Mouse (Mus musculus): Measurements from ENCODE around the gene Tex14.
A peak's percentile ranks its signal among the peaks of the same experiment; 100 is the strongest.
"Not testable (repeated sequence)": the region's sequence is repeated elsewhere in the genome, so short reads cannot be mapped to it uniquely, and the experiment has no call there.

The Tex14 gene

DNA sequence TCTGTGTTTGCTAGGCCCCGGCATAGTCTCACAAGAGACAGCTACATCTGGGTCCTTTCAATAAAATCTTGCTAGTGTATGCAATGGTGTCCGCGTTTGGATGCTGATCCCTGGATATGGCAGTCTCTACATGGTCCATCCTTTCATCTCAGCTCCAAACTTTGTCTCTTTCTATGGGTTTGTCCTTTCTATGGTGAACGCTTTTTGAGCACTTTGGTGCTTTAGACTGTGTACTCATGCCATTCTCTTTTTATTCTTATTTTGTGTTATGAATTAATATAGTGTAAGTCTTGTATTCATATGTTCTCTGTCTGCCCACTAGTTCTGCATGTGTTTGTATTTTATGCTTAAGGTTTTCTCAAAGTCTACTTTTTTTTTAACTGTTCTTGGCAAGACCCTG lies 67.2 kb downstream of the Tex14 start:
- DNase-seq (ENCODE audit: low spot score), result not testable (repeated sequence)

DNA sequence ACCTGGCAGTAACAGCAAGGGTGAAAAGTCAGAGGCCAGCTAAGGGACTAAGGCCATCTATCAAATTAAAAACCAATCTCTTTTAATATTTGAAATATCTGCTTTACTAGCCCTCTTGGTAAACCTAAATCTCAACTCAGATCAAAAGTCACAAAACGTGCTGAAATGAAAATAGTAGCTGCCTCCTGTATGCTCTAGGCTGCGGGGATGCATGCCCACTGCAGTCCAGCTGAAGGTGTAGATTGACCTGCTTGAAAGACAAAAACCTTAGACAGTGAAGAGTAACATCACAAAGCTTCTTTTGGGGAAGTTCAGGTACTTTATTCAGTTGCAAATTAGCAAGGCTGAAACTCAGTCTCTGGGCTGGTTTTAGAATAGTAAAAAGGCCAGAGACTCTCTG lies 74.3 kb downstream of the Tex14 start:
- not testable (repeated sequence) for DNase-seq (ENCODE audit: low spot score)

DNA sequence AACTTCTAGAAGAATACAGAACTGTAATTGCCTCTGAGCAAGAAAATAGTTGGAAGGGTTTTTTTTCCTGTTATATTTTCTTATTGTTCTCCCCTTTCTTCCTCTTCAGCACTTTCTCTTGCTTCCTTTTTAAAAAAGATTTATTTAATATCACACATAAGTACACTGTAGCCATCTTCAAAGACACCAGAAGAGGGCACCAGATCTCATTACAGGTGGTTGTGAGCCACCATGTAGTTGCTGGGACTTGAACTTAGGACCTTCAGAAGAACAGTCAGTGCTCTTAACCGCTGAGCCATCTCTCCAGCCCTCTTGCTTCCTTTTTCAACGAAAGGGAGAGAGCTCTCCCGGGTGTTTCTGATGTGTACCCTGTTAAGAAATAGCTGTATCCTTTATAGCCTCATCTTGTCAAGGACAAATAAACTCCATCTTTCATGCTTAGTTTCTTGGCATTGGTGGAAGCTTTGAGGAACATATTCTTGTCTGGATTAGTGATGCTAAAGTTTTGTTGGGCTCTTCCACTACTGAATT lies 79.0 kb downstream of the Tex14 start:
- no peak for DNase-seq (ENCODE audit: low spot score)

DNA sequence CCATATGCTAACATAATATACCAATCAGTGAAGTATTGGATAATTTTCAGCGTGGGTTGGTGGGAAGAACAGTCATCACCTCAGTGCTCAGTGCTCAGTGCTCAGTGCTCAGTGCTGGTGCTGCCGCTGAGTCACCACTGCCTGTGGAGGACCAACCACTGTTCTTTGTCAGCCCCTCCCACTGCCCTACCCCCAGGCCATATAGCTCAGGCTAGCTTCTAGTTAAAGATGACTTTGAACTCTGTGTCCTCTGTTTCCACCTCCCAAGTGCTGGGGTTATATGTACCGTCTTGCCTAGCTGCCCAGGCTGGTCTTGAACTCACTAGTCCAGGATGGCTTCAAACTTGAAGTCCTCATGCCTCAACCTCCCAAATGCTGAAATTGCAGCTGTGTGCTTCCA lies 84.1 kb downstream of the Tex14 start:
- DNase-seq (ENCODE audit: low spot score), result no peak

DNA sequence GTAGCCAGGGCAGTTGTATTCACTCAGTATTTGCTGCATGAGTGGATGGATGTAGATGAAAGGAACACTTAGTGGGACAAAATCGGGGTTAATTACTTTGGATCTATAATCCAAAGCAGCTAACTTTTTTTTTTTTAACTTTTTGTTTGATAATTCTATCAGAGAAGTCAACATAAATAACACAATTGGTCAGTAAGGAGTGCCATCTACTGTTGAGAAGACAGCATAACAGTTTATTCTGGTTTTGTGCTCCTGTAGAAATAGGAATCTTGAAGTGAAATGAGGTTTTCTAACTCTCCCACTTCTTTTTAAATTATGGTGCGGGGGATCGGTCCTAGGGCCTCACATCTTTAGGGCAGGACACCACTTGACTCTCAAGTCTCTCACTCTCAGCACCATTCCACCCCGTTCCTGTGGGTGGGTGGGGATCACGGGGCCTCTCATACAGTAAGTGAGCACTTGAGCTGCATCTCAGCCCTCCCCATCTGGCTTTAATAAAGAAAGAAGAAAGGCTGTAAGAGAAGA lies 99.9 kb downstream of the Tex14 start:
- DNase-seq (ENCODE audit: low spot score), result peak; percentile 50

DNA sequence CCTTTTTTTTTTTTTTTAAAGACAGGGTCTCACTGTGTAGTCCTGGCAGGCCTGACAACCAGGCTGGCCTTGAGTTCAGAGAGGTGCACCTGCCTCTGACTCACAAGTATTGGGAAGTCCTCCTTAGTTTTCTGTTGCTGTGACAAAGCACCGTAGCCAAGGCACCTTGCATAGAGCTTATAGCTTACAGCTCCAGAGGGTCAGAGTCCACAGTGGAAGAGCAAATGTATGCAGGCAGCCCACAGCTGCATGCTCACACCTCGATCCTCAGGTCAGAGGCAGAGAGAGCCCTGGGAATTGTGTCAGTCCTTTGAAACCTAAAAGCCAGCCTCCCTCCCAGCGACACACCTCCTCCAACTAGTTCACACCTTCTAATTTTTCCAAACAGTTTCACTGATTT lies 101.6 kb downstream of the Tex14 start:
- DNase-seq (ENCODE audit: low spot score), result no peak

DNA sequence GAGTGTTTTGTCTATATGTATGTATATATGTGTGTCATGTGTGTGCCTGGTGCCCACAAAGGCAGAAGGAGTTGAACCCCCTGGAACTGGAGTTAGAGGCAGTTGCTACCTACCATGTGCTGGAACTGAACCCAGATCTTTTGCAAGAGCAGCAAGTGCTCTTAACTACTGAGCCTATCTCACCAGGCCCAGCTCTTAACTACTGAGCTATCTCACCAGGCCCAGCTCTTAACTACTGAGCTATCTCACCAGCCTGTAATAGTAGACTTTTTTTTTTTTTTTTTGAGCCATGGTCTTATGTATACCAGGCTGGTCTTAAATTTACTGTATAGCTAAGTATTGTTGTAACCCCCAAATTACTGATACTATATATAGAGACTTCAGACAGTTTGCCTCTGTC lies 102.2 kb downstream of the Tex14 start:
- DNase-seq (ENCODE audit: low spot score), result no peak

DNA sequence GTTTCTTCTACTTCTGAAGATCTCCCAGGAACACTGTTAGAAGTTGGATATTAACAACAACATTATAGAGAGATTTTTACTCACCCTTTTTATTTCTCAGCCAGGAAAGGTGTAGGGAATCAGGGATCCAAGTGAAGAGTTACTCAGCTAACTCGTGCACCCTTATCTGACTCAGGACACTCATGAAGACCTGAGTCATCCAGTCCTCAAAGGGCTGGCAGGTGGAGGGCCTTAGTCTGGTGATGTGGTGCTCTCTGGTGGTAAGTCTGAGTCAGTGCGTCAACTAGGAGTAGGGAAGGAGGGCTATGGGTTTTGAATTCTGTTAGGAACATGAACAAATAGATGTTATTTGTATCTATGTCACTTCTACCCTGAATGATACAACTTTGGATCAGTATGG lies 114.4 kb downstream of the Tex14 start:
- DNase-seq (ENCODE audit: low spot score), result peak; percentile 68

DNA sequence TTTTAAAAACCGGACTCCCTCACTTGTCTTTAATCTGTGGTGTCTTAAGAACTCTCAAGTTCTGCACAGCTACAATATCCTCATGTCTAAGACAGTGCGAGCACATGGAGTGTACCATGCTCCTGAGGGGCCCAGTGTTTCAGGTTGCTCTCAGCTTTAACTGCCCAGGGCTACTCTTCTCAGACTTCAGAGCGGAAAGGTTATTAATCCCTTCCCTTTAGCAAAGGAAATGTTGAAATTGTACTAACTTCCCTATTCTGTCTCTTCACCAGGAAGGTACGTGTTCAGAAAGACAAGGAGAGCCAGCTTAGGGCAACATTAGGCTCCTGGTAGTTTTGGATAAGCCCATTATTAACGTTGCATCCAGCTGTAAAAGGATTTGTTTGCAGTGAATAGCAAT lies 118.6 kb downstream of the Tex14 start:
- DNase-seq (ENCODE audit: low spot score), result no peak

DNA sequence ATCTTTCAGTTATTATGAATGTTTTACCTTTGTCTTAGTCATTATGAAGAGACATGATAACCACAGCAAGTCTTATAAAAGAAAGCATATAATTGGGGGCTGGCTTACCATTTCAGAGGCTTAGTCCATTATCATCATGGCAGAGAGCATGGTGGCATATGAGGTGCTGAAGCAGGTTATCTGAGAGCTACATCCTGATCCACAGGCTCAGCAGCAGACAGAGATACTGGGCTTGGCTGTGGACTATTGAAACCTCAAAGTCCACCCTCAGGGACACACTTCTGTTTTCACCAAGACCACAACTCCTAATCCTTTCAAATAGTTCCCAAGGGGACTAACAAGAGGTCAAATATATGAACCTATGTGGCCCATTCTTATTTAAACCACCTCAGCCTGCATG lies 119.1 kb downstream of the Tex14 start:
- no peak for DNase-seq (ENCODE audit: low spot score)

DNA sequence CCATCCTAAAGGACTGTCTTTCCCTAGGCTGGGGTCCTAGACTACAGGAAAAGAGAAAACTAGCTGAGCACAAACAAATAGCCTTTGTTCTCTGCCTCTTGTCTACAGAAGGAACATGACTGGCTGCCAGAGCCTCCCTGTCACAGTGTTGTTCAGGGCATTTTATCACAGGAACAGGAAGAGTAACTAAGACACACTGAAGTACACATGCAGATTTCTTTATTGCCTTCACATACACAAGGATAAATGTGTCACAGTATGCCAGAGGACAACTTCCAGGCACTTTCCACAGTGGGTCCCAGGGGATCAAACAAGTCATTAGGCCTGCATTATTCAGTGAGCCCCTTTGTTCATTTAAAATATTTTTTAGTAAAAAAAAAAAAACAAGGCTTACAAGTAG lies 119.9 kb downstream of the Tex14 start:
- no peak for DNase-seq (ENCODE audit: low spot score)

DNA sequence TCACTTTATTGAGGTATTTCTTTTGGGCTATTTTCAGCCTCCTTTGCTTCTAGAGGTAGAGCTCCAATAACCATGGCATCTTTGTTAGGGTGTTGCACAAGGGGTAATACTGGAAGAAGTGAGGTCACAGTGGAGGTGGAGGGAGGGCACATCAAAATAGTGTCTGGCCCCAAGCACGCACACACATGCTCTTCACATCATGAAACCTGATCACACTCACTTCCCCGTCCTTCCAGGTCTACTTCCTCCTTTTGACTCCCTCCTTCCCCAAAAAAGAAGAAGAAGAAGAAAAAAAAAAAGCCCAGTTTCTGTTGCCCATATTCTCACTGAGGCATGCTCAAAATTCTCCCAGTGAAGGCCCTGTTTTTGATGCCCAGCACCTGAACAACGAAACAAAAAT lies 122.5 kb downstream of the Tex14 start:
- no peak for DNase-seq (ENCODE audit: low spot score)

DNA sequence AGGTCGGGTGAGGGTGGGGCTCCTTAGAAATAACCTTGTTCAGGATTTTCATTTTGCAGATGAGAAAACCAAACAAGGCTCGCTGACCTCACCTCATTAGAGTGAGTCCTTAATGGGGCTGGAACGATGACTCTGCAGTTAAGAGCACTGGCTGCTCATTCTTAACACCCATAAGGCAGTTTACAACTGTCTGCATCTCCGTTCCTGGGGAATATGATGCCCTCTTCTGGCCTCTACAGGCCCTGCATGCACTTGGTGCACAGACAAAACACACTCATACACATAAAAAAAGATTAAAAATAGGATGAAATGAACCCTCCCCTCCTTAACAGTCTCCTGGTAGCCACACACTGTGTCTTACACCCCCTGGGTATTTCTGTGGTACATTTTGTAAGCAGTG lies 123.1 kb downstream of the Tex14 start:
- no peak for DNase-seq (ENCODE audit: low spot score)

DNA sequence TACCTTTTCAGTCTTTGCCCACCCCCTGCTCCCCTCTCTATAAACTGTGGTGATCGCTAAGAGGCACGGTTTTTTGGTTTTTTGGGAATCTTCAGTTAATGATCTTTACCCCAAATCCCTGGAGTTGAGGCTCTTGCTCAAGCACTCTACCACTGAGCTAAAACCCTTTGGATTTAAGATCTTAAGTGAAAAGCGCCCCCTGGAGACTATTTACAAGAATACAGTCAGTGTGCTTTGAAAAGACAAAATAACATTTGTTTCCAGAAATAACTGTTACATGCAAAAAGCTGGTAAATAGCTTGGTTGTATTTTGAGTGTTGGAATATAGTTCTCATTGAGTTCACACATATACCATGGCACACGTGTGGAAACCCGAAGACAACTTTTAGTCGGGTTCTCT lies 126.8 kb downstream of the Tex14 start:
- no peak for DNase-seq (ENCODE audit: low spot score)

DNA sequence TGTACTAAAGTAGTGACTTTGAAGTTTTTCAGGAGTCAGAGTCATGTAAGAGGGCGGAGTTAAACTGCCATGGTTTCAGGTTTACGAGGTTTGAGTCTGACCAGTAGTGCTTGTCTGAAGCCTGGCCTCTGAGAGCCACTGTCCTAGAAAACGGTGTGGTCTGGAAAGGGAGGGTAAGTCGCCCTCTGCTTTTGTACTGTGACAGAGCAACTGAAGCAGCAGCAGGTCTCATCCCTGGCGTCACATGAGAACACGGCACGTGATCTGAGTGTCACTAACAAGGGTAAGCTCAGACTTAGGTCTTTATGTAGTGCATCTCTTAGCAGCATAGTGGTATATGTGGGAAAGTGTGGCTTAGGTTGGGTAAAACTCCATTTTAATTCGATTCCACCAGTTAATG lies 137.4 kb downstream of the Tex14 start:
- peak; percentile 52 for DNase-seq (ENCODE audit: low spot score)

DNA sequence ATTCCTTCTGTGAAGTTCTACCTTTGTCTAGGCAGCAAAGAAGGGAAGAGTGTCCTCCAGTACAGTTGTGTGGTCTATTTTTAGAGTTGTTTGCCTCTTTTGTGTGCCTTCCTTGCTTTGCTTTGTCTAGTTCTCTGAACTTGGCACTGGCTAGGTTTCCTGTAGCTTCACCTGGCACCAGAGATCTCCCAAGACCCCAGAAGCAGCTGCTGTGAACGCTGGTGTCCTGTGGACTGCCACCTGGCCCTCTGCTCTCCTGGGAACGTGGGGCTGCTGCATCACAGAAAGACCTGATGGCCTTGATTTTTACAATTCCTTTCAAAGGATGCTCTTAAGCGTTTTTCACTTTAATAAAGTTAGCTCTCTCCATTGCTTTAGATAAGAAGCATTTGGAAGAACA lies 138.0 kb downstream of the Tex14 start:
- DNase-seq (ENCODE audit: low spot score), result no peak

DNA sequence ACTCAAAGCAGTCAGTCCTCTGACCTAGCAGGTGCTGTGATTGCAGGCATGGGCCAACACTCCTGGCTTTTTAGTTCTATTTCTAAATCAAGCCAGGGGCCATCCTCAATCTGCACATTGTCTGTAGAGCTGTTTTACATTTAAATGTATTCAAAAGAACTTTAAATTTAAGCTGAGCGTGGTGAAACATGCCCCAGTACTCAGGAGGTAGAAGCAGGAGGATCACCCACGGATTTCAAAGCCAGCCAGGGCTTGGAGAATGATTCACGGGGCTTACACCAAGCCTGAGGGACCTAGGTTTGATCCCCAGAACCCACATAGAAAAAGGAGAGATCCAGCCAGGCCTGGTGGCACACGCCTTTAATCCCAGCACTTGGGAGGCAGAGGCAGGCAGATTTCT lies 148.5 kb downstream of the Tex14 start:
- no peak for DNase-seq (ENCODE audit: low spot score)

DNA sequence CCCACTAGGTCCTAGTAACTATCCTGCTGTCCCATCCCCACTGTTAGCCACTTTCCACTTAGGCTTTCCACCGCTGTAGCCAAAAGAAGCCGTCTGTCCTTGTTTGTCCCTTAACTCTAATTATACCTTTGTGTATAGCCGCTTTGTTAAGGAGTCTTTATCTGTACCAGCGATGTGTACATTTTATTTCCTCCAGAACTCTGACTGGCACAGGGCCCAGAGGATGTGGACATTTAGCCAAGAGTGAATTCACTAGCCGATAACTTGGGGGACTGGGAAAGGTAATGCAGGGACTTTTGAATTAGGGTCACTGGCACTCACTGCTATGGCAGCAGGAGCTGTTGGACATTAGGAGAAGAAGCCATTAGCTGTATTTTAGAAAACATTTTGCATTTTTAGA lies 149.5 kb downstream of the Tex14 start:
- DNase-seq (ENCODE audit: low spot score), result no peak

DNA sequence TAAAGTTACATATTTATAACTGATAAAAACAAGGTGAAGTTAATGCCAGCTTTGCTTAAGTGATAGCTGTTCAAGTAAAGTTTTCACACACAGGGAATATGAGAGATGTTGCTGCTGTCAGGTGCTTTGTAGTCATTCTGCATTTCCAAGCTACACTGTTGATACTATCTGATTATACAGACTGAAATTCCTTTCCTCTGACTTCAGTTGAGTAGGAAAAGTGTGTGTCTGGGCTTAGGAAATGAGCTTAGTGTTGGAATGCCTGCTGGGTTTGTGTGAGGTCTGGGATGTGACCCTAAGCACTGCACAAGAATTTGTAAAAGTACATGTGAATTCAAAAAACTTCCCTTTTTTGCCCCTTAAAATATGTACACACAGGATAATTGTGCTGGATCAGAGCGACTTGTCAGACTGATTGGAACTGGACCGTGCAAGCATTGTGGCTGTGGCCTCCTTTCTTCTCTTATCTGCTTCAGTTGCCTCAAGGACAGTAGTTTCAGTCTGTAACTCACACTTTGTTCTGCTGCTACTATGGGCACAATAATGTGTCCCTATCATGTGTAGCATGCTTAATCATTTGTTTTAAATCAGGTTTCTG lies 150.3 kb downstream of the Tex14 start:
- no peak for DNase-seq (ENCODE audit: low spot score)

DNA sequence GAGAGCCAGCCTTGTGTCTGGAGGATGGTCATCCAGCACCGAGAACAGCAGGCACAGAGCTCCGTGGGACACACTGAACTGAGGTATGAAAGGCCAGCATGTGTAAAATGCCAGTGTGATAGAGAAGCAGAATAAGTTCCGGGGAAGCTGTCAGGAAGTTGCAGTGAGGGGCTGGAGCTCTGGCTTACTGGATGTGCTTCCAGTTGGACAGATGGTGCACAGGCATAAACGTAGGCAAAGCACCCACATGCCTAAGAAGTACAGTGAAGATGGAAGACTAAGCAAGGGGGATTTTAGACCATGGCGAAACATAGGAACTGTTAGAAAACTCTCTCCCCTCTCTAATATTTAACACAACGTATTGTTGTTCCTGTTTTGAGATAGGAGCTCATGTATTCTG lies 156.3 kb downstream of the Tex14 start:
- DNase-seq (ENCODE audit: low spot score), result no peak

DNA sequence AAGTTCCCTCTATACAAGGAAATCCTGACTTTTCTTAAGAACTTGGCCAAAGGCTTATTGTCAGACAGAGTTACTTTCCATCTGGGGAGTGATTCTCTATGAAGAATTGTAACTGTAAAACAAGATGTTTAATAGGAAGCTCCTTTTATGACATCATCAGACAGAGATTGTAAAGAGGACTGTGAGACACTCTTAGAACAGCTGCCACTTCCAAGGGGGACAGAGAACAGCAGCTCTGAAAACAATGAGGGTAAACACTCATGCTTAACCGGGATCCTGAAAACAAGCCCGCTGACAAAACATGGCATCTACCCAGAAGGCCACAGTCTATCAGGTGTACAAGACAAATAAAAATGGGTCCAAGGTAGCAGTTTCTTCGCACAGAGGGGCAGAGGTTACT lies 161.6 kb downstream of the Tex14 start, which contains the start of gene Gm11492:
Gene Gm11492, plus strand, starts transcription at position 153 of the 400 bp plus-strand sequence.
- no peak for DNase-seq (ENCODE audit: low spot score)

DNA sequence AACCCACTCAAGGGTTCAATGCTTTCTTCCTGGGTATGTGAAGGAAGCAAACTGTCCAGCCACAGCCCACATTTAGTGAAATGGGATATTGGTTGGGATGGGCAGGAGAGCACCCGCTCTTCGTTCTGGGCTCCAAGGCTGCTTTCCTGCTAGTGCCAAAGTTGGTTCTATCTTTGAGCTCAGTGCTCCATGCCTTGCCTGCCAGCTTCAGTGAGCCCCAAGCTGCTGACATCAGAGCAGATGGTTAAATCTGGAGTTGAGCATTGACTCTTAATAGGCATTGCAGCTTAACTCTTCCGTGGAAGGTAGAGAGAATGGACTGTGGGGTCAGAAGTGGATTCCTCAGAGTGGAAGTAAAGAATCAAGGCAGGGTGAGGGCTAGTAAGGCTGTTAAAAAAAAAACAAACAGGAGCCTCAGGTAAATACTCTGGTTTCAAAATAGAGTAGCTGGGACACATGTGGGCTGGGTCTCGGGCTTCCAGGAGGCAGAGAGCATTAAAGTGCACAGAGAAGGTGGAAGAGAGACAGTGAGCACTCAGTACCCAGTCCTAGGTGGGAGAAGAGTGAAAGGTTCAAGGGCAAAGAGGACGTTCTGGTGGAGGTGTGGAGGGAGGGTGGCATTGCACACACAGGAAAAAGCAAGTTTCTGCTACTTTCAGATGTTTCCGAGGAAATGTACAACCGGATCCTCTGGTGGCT lies 163.5 kb downstream of the Tex14 start, which contains the start of gene Sept4:
Gene Sept4, plus strand, starts transcription at position 649 of the 699 bp plus-strand sequence.
- no peak for DNase-seq (ENCODE audit: low spot score)

DNA sequence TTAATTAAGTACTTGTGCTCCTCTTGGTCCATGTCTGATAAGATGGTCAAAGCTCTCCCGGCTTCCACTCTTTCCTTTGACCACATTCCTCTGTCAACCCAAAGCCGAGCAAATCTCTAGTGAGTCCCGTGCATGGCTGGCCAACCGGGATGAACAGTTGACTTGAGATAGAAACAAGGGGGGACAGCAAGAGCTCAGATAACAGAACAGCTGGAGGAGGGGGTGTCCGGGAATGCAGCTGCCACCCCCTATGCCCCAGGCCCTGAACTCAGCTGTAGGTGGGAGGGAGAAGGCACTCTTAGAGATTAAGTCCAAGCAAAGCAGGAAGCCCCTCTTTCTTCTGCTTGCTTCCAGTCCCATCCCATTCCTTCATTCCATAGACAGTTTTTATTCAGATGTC lies 165.9 kb downstream of the Tex14 start:
- no peak for DNase-seq (ENCODE audit: low spot score)

All from embryo, embryonic 10 days (tissue).